Mouse (Mus musculus): ENCODE measurements at regions not wholly inside any gene's neighbourhood (a gene's known extent, or its start where the extent isn't known, plus 50 kb on each side); places are given as distances from the start of the nearest gene placed in this dataset.

- TF ChIP-seq CTCF (IDR thresholded peaks at IDR 0.05; ENCODE audit: extremely low read depth, insufficient read length, insufficient replicate concordance, low read depth, low read length), result no peak
- TF ChIP-seq POLR2A (IDR thresholded peaks at IDR 0.05; ENCODE audit: low read depth, low read length), result no peak
Measured at GRCm38 (mm10) chr12:54280001-54280400, 76.3 kb upstream of the Egln3 start.
